Mouse (Mus musculus) left cerebral cortex, adult 9 months (tissue): Measurements from ENCODE around the gene Brat1.
"Not testable (repeated sequence)": the region's sequence is repeated elsewhere in the genome, so short reads cannot be mapped to it uniquely, and the experiment has no call there.

ENCODE experiments used
- DNase-seq, 2 experiments: peaks; one replicate each; pipeline ENCODE4 v3.0.0; 2022; ENCODE audit warnings: low spot score in 2 of 2

The Brat1 gene

GRCm38 (mm10) chr5:140704378-140705251, at the start of gene Brat1:
TSS of gene Brat1 (plus strand) at chr5:140705011.
- DNase-seq: peak; percentile 100

GRCm38 (mm10) chr5:140659607-140660272, 45.1 kb upstream of the Brat1 start:
- peak in 1 of 2 experiments; percentile 81 for DNase-seq

GRCm38 (mm10) chr5:140660398-140660797, 44.4 kb upstream of the Brat1 start:
- DNase-seq: no peak

- no peak for DNase-seq
Measured at GRCm38 (mm10) chr5:140661427-140661826, 43.4 kb upstream of the Brat1 start.

GRCm38 (mm10) chr5:140661875-140662643, 42.8 kb upstream of the Brat1 start:
- DNase-seq: peak in 1 of 2 experiments; percentile 71

- DNase-seq: no peak
Measured at GRCm38 (mm10) chr5:140662741-140663592, 41.8 kb upstream of the Brat1 start.

- peak in 1 of 2 experiments; percentile 71 for DNase-seq
Measured at GRCm38 (mm10) chr5:140663621-140664180, 41.1 kb upstream of the Brat1 start.

GRCm38 (mm10) chr5:140672115-140672514, 32.7 kb upstream of the Brat1 start:
- no peak for DNase-seq

- DNase-seq: not testable (repeated sequence)
Measured at GRCm38 (mm10) chr5:140672603-140673002, 32.2 kb upstream of the Brat1 start.

- DNase-seq: no peak
Measured at GRCm38 (mm10) chr5:140674036-140674435, 30.8 kb upstream of the Brat1 start.

- DNase-seq: no peak
Measured at GRCm38 (mm10) chr5:140675079-140675478, 29.7 kb upstream of the Brat1 start.

GRCm38 (mm10) chr5:140675640-140676039, 29.2 kb upstream of the Brat1 start:
- peak in 1 of 2 experiments; percentile 68 for DNase-seq

- no peak for DNase-seq
Measured at GRCm38 (mm10) chr5:140677137-140677536, 27.7 kb upstream of the Brat1 start.

GRCm38 (mm10) chr5:140680051-140680450, 24.8 kb upstream of the Brat1 start:
- no peak for DNase-seq

- no peak for DNase-seq
Measured at GRCm38 (mm10) chr5:140680950-140681349, 23.9 kb upstream of the Brat1 start.

- no peak for DNase-seq
Measured at GRCm38 (mm10) chr5:140682113-140682512, 22.7 kb upstream of the Brat1 start.

GRCm38 (mm10) chr5:140684343-140685148, 20.3 kb upstream of the Brat1 start:
- DNase-seq: no peak

- peak in 1 of 2 experiments; percentile 65 for DNase-seq
Measured at GRCm38 (mm10) chr5:140688434-140688833, 16.4 kb upstream of the Brat1 start.

- no peak for DNase-seq
Measured at GRCm38 (mm10) chr5:140695987-140696386, 8.8 kb upstream of the Brat1 start.

- no peak for DNase-seq
Measured at GRCm38 (mm10) chr5:140699776-140700175, 5.0 kb upstream of the Brat1 start.
